Mouse (Mus musculus) ES-E14 (cell line): ENCODE measurements at regions not wholly inside any gene's neighbourhood (a gene's known extent, or its start where the extent isn't known, plus 50 kb on each side); places are given as distances from the start of the nearest gene placed in this dataset.
A peak's percentile ranks its signal among the peaks of the same experiment; 100 is the strongest.

Experiments
- MAFK ChIP-seq: IDR thresholded peaks from 2 replicates; pipeline ENCODE4 v1.6.1; 2014; ENCODE audit warnings: mild to moderate bottlenecking, low read depth, low read length, inconsistent platforms; ENCODE audit not compliant: insufficient read depth
- ZC3H11A ChIP-seq: IDR thresholded peaks from 2 replicates; pipeline ENCODE4 v1.6.1; 2012; ENCODE audit warnings: low read depth, mild to moderate bottlenecking, inconsistent platforms, low read length, borderline replicate concordance

DNA sequence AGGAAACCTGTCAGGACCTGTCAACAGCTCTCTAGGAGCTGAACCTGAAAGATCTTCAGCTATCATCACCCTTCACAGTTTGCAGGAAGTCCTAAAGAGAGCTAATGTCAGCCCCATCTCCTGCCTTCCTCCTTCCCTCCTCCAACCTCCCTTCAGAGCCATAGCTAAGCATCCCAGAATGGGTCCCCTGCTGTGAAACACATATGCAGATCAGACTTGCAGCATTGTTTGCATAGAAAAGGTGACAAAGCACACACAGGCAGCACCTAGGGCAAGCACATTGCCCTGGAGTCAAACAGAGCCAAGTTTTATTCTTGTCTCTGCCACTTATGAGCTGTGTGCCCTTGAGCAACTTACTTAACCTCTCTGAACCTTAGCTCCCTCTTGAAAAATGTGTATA is 64.3 kb upstream of the Isx start:
- TF ChIP-seq ZC3H11A (no peak), MAFK (0 out of 2 replicates have a peak, but pooled peaks have one; percentile 18)
